In the genomic region with DNA sequence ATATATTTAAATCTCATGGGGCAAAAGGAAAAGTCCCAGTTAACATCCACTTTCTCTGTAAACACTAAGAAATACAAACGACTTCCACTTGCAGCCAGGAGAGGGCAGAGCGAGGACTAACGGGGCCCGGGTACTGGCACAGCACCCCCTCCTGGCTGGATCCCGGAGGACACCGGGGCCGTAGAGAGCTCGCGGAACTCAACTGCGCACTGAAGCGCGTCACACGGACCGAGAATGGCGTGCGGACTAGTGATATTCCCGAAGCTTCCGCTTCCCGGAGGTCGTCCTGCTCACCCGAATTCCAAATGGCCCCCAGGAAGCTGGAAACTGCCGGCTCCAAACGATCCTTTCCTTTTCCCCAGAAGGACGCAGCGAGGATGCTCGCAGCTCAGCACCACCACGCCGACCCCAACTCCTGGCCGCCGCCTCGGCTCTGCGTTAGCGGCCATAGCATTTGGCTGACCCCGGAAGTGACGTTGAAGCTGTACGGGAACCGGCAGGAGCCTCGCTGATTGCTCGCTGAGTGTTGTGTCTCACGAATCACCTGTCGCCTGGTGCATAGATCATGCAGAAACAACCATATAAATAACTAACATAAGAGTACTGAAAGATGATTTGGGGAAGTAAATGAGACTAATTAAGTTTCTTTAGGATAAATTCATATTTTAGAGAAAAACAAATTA, we compare ENCODE assay signal across 8 mouse cellular contexts. TPM values are rescaled to one million over a fixed set of nuclear protein-coding genes. Genes with fewer than 3 reads are reported as not detected.
DNase-seq lines count a peak whose midpoint lies in the region; ATAC-seq and TF ChIP-seq lines count a peak whose summit lies in the region.

A gene (plus strand): TSS at position 554 of the 683 bp plus-strand sequence.

- peak within 1 kb of the TSS; percentile 95 for H3K27ac ChIP-seq in ES-E14 (ENCODE audit: insufficient read depth, low read depth, low read length, poor library complexity, severe bottlenecking)
- peak within 1 kb of the TSS; percentile 95 for H3K27ac ChIP-seq in forebrain, embryonic 15.5 days (replicated peaks)

- 0 out of 2 replicates have a peak, but pooled peaks have one; percentile 30 for TF ChIP-seq POLR2A in lung, adult 2 months (IDR thresholded peaks at IDR 0.05; ENCODE audit: borderline replicate concordance, extremely low read depth, low read depth, low read length)

- under 1% methylated on average over 41 of the region's 41 CpGs for WGBS in forebrain, embryonic 15.5 days
- WGBS in lung, adult 2 months = under 1% methylated on average over 41 of the region's 41 CpGs

- no peaks in the 10 kb centered on the region for H3K27me3 ChIP-seq in forebrain, embryonic 15.5 days

- peak within 1 kb of the TSS; percentile 39 for H3K4me2 ChIP-seq in forebrain, embryonic 15.5 days (replicated peaks)

- intact Hi-C loops in heart, postnatal 25 days (cut with DNase I) = no loop called here

- H3K36me3 ChIP-seq in ES-E14 (ENCODE audit: control insufficient read depth, insufficient read depth, low read length, poor library complexity, severe bottlenecking) = no peaks in the 10 kb centered on the region
- H3K36me3 ChIP-seq in forebrain, embryonic 15.5 days = no peaks in the 10 kb centered on the region

- peak; percentile 85 for DNase-seq in ES-E14 (ENCODE audit: low read depth, low spot score)
- DNase-seq in cerebellum, adult 11-12 months = peak; percentile 93
- DNase-seq in heart, postnatal 25 days (ENCODE audit: low spot score) = peak; percentile 89
- DNase-seq in layer of hippocampus, adult 18-20 months (ENCODE audit: low spot score in 2 of 2) = peak; percentile 94 to 97
- peak; percentile 95 for DNase-seq in lung, adult 2 months
- peak; percentile 77 to 84 for DNase-seq in thymus, adult 18-20 months

- in situ Hi-C loops in ES-E14 (cut with MboI; ENCODE audit: low sequenced_read_pairs in 2 of 2, unreplicated experiment in 2 of 2) = no loop called here

- peaks cover 0 to 2% of the 10 kb centered on the region in 2 experiments; a peak in 1 of 4 replicates for H3K4me1 ChIP-seq in ES-E14 (ENCODE audit: control insufficient read depth in 2 of 2, insufficient read depth in 2 of 2, low read length in 2 of 2, poor library complexity in 1 of 2)
- H3K4me1 ChIP-seq in forebrain, embryonic 15.5 days = peaks cover 6% of the 10 kb centered on the region
- H3K4me1 ChIP-seq in lung, adult 2 months (ENCODE audit: control insufficient read depth, insufficient read depth, low read length) = no peaks in the 10 kb centered on the region

- ATAC-seq in forebrain, embryonic 15.5 days (replicated peaks) = peak; percentile 100
- peak; percentile 97 for ATAC-seq in neutrophil, adult 5-6 weeks (ENCODE audit: extremely low read depth, insufficient number of reproducible peaks, low FRiP score, poor library complexity, severe bottlenecking)

- peak within 1 kb of the TSS; percentile 71 to 90 for H3K4me3 ChIP-seq in ES-E14 (ENCODE audit: insufficient read depth in 1 of 2, low read depth in 1 of 2, low read length in 2 of 2, poor library complexity in 1 of 2, severe bottlenecking in 1 of 2)
- peak within 1 kb of the TSS; percentile 53 for H3K4me3 ChIP-seq in forebrain, embryonic 15.5 days
- H3K4me3 ChIP-seq in lung, adult 2 months (replicated peaks; ENCODE audit: extremely low read depth, low read depth, low read length) = peak within 1 kb of the TSS; percentile 57

- H3K9me3 ChIP-seq in ES-E14 (ENCODE audit: control insufficient read depth, insufficient read depth, low read depth, low read length) = no peaks in the 10 kb centered on the region
- no peaks in the 10 kb centered on the region for H3K9me3 ChIP-seq in forebrain, embryonic 15.5 days

- peak; percentile 97 for TF ChIP-seq CTCF in lung, adult 2 months (IDR thresholded peaks at IDR 0.05; ENCODE audit: insufficient read depth, low read length)

- peak within 1 kb of the TSS; percentile 92 for H3K9ac ChIP-seq in ES-E14 (ENCODE audit: insufficient read depth, low read depth, low read length, poor library complexity, severe bottlenecking)
- peak within 1 kb of the TSS; percentile 58 for H3K9ac ChIP-seq in forebrain, embryonic 15.5 days (replicated peaks)

TF ChIP-seq in ES-E14, 5 proteins besides CTCF, POLR2A, EP300 and RAD21:
- TF ChIP-seq ZNF384 (IDR thresholded peaks at IDR 0.05; ENCODE audit: low read depth, low read length) (0 out of 2 replicates have a peak, but pooled peaks have one; percentile 42), MAFK (IDR thresholded peaks at IDR 0.05; ENCODE audit: insufficient read depth, low read depth, low read length) (no peak), HCFC1 (IDR thresholded peaks at IDR 0.05; ENCODE audit: borderline replicate concordance, insufficient read depth, low read length) (peak; percentile 83), CHD2 (IDR thresholded peaks at IDR 0.05; ENCODE audit: low read depth, low read length) (peak; percentile 41; the same call in 1 of the 2 replicates), ZC3H11A (IDR thresholded peaks at IDR 0.05; ENCODE audit: borderline replicate concordance, low read depth, low read length) (peak; percentile 67; the same call in 1 of the 2 replicates)

RNA-seq across cellular contexts. Expression of the gene that starts here (rescaled TPM):
- 35.0 and 42.7 TPM in 2 replicates for total RNA-seq in ES-E14 (2012; rRNA removed)
- polyA plus RNA-seq in forebrain, embryonic 15.5 days (2015; fragmentation: Nextera tagmentation; extraction: Ambion mirVana) = 100 and 101 TPM in 2 replicates
- total RNA-seq in heart, postnatal 25 days (2021) = 100 to 1,000 TPM; 787 to 854 TPM
- 100 to 1,000 TPM; 150 to 153 TPM for total RNA-seq in layer of hippocampus, adult 18-20 months (2021)
- polyA plus RNA-seq in lung, adult 2 months (2012; rRNA removed) = 8.5 and 13.9 TPM in 2 replicates
- total RNA-seq in neutrophil, adult 5-6 weeks (2017) = 53.2 and 62.5 TPM in 2 replicates

Comparison
In these comparisons a context has a peak if more than half of its experiments do, and no peak if none do; other contexts are left out.
1. Peak in every context shown above with its lines: DNase-seq, ATAC-seq, H3K4me3 ChIP-seq and H3K27ac ChIP-seq.
2. RNA of the gene that starts here (total RNA-seq): 787 to 854 TPM in heart, postnatal 25 days; 150 to 153 TPM in layer of hippocampus, adult 18-20 months, 53.2 to 62.5 TPM in neutrophil, adult 5-6 weeks and 35.0 to 42.7 TPM in ES-E14; every median in the first group is over 4 times any median in the second.